Mouse (Mus musculus) C2C12 (cell line): ENCODE measurements around the gene Gucy2d. TPM values are rescaled to one million over a fixed set of nuclear protein-coding genes. Genes with fewer than 3 reads are reported as not detected.

Source experiments
- H3K27me3 ChIP-seq: one replicate; pipeline ENCODE4 v1.6.1; 2011; ENCODE audit not compliant: control insufficient read depth, insufficient read depth, insufficient read length
- H3K36me3 ChIP-seq: one replicate; pipeline ENCODE4 v1.6.1; 2011; ENCODE audit not compliant: control insufficient read depth, insufficient read depth
- H3K4me3 ChIP-seq: one replicate; pipeline ENCODE4 v1.5.1; 2011; ENCODE audit warnings: mild to moderate bottlenecking, control low read depth; ENCODE audit not compliant: poor library complexity, insufficient read depth, severe bottlenecking
- H3K79me2 ChIP-seq: one replicate; pipeline ENCODE4 v1.6.1; 2011; ENCODE audit not compliant: control insufficient read depth, insufficient read depth
- H3K79me3 ChIP-seq: one replicate; pipeline ENCODE4 v1.6.1; 2011; ENCODE audit warnings: low read depth, control low read depth
- H3ac ChIP-seq: one replicate; pipeline ENCODE3; 2011; ENCODE audit warnings: low read depth; ENCODE audit not compliant: control insufficient read depth, insufficient read length
- CEBPB ChIP-seq: IDR thresholded peaks from one replicate; pipeline ENCODE4 v1.6.1; 2011; ENCODE audit warnings: low read depth, mild to moderate bottlenecking, control low read depth, moderate library complexity
- CTCF ChIP-seq: IDR thresholded peaks from one replicate; pipeline ENCODE4 v1.5.1; 2011; ENCODE audit not compliant: control insufficient read depth, insufficient read depth, insufficient read length
- FOSL1 ChIP-seq: IDR thresholded peaks from one replicate; pipeline ENCODE4 v1.8.0; 2011; ENCODE audit warnings: mild to moderate bottlenecking, low read length; ENCODE audit not compliant: poor library complexity, insufficient read depth, severe bottlenecking
- MAX ChIP-seq: IDR thresholded peaks from one replicate; pipeline ENCODE4 v1.6.1; 2011; ENCODE audit warnings: mild to moderate bottlenecking, control low read depth
- MYOD1 ChIP-seq: IDR thresholded peaks from one replicate; pipeline ENCODE4 v1.6.1; 2011; ENCODE audit warnings: low read depth; ENCODE audit not compliant: control insufficient read depth, insufficient read length
- MYOG ChIP-seq: IDR thresholded peaks from one replicate; pipeline ENCODE4 v1.6.1; 2011; ENCODE audit not compliant: control insufficient read depth, insufficient read length; ENCODE audit errors: extremely low read depth
- USF1 ChIP-seq: IDR thresholded peaks from one replicate; pipeline ENCODE4 v1.6.1; 2011; ENCODE audit warnings: low read depth, mild to moderate bottlenecking, control low read depth, moderate library complexity
- polyA plus RNA-seq: library from polyadenylated mRNA; unstranded; fragments of >200 nt; fragmentation: generic; extraction: Trizol; gene quantifications from one replicate; pipeline ENCODE4 v1.2.1, GENCODE M21; 2012; ENCODE audit warnings: missing spikeins

The Gucy2d gene
- polyA plus RNA-seq, 1 experiment, result not detected

- Histone ChIP-seq H3K27me3 (peaks cover 15% of the 10 kb centered on the region), H3ac (no peak overlapping the region), H3K36me3 (no peaks in the 10 kb centered on the region), H3K79me2 (no peaks in the 10 kb centered on the region), H3K4me3 (no peak overlapping the region), H3K79me3 (no peaks in the 10 kb centered on the region)
- TF ChIP-seq FOSL1, result no peak
- no peak for TF ChIP-seq CTCF
- no peak for TF ChIP-seq CEBPB
- TF ChIP-seq MAX, result no peak
- no peak for TF ChIP-seq MYOD1
- TF ChIP-seq USF1, result no peak
Measured at GRCm38 (mm10) chr7:98499561-98500292, 59.5 kb downstream of the Gucy2d start.

GRCm38 (mm10) chr7:98500470-98500869 is 60.3 kb downstream of the Gucy2d start:
- Histone ChIP-seq H3K4me3 (no peak overlapping the region), H3K27me3 (peaks cover 15% of the 10 kb centered on the region), H3ac (no peak overlapping the region), H3K36me3 (no peaks in the 10 kb centered on the region), H3K79me2 (no peaks in the 10 kb centered on the region), H3K79me3 (no peaks in the 10 kb centered on the region)
- TF ChIP-seq MAX (no peak), FOSL1 (no peak), CEBPB (no peak)

GRCm38 (mm10) chr7:98501078-98501477 is 60.9 kb downstream of the Gucy2d start:
- Histone ChIP-seq H3ac (no peak overlapping the region), H3K79me3 (no peaks in the 10 kb centered on the region), H3K79me2 (no peaks in the 10 kb centered on the region), H3K36me3 (no peaks in the 10 kb centered on the region), H3K27me3 (peaks cover 15% of the 10 kb centered on the region), H3K4me3 (no peak overlapping the region)
- TF ChIP-seq CEBPB, result no peak
- no peak for TF ChIP-seq CTCF
- no peak for TF ChIP-seq FOSL1
- TF ChIP-seq MAX, result no peak

- H3K4me3 ChIP-seq, result no peak overlapping the region
- no peaks in the 10 kb centered on the region for H3K79me2 ChIP-seq
- no peaks in the 10 kb centered on the region for H3K36me3 ChIP-seq
- no peak overlapping the region for H3ac ChIP-seq
- no peaks in the 10 kb centered on the region for H3K79me3 ChIP-seq
- TF ChIP-seq USF1, result no peak
- TF ChIP-seq MAX, result no peak
- TF ChIP-seq MYOG, result no peak
- no peak for TF ChIP-seq CEBPB
- TF ChIP-seq CTCF, result no peak
- peaks cover 15% of the 10 kb centered on the region for H3K27me3 ChIP-seq
Measured at GRCm38 (mm10) chr7:98502921-98503320, 62.7 kb downstream of the Gucy2d start.

GRCm38 (mm10) chr7:98503951-98504647 is 63.9 kb downstream of the Gucy2d start:
- Histone ChIP-seq H3K4me3 (no peak overlapping the region), H3K36me3 (no peaks in the 10 kb centered on the region), H3K79me3 (no peaks in the 10 kb centered on the region), H3K27me3 (peaks cover 6% of the 10 kb centered on the region), H3K79me2 (no peaks in the 10 kb centered on the region), H3ac (no peak overlapping the region)
- TF ChIP-seq USF1 (no peak), CTCF (no peak), MYOD1 (no peak), FOSL1 (no peak), MAX (no peak), CEBPB (no peak), MYOG (no peak)

GRCm38 (mm10) chr7:98504726-98505314 is 64.6 kb downstream of the Gucy2d start:
- no peaks in the 10 kb centered on the region for H3K79me2 ChIP-seq
- H3K79me3 ChIP-seq, result no peaks in the 10 kb centered on the region
- no peaks in the 10 kb centered on the region for H3K36me3 ChIP-seq
- TF ChIP-seq MAX (no peak), USF1 (no peak), FOSL1 (no peak), CTCF (no peak), CEBPB (no peak), MYOG (no peak), MYOD1 (no peak)
- H3K4me3 ChIP-seq, result no peak overlapping the region
- no peaks in the 10 kb centered on the region for H3K27me3 ChIP-seq
- no peak overlapping the region for H3ac ChIP-seq
